Mouse (Mus musculus) CH12.LX (cell line): Measurements from ENCODE around the gene Nrxn3. TPM values are rescaled to one million over a fixed set of nuclear protein-coding genes. Genes with fewer than 3 reads are reported as not detected.

Experiments
- DNase-seq: peaks from one replicate; pipeline ENCODE4 v3.0.0-alpha.2; 2013; ENCODE audit errors: extremely low read depth
- H3K27ac ChIP-seq: 2 replicates; pipeline ENCODE4 v1.5.1; 2012; ENCODE audit warnings: low read depth, mild to moderate bottlenecking, control low read depth, moderate library complexity; ENCODE audit not compliant: insufficient read depth
- H3K27me3 ChIP-seq: replicated peaks from 2 replicates; pipeline ENCODE3; 2012; ENCODE audit warnings: inconsistent platforms
- H3K36me3 ChIP-seq, 2 experiments: replicated peaks in 1 of 2; 2 replicates each; pipeline versions ENCODE3 to v1.6.1; 2012; ENCODE audit warnings: inconsistent platforms in 1 of 2, low read length in 1 of 2, mild to moderate bottlenecking in 1 of 2, mixed read lengths in 1 of 2, moderate library complexity in 1 of 2; ENCODE audit not compliant: control insufficient read depth in 1 of 2, insufficient read depth in 1 of 2
- H3K4me1 ChIP-seq, 2 experiments: 2 replicates each; pipeline ENCODE4 v1.6.1; 2012; ENCODE audit warnings: inconsistent platforms in 1 of 2, moderate library complexity in 1 of 2; ENCODE audit not compliant: insufficient read depth in 2 of 2, control insufficient read depth in 1 of 2
- H3K4me2 ChIP-seq: 2 replicates; pipeline ENCODE4 v1.6.1; 2012; ENCODE audit warnings: low read depth, mild to moderate bottlenecking, control low read depth; ENCODE audit not compliant: poor library complexity, insufficient read depth, severe bottlenecking
- H3K4me3 ChIP-seq, 3 experiments: fragments of 150-350 bp in 1 of 3; sonication (generic) in 1 of 3; replicated peaks in 1 of 3; 2 replicates each; pipeline versions ENCODE3 to v1.5.1; 2011 to 2012; ENCODE audit warnings: low read depth in 2 of 3, low read length in 2 of 3, mild to moderate bottlenecking in 2 of 3, moderate library complexity in 2 of 3, control low read depth in 1 of 3, improper control_type of control experiment in 1 of 3, inconsistent platforms in 1 of 3, mixed read lengths in 1 of 3; ENCODE audit not compliant: poor library complexity in 1 of 3
- H3K79me2 ChIP-seq: replicated peaks from 2 replicates; pipeline ENCODE4 v1.6.1; 2012; ENCODE audit warnings: mild to moderate bottlenecking, moderate library complexity; ENCODE audit not compliant: control insufficient read depth, poor library complexity, insufficient read depth, severe bottlenecking; ENCODE audit errors: extremely low read depth
- H3K9ac ChIP-seq: 2 replicates; pipeline ENCODE4 v1.6.1; 2012; ENCODE audit warnings: low read depth, mild to moderate bottlenecking, control low read depth, moderate library complexity; ENCODE audit not compliant: insufficient read depth
- H3K9me3 ChIP-seq: replicated peaks from 2 replicates; pipeline ENCODE3; 2012; ENCODE audit warnings: low read length, inconsistent platforms, mixed read lengths
- CHD2 ChIP-seq: IDR thresholded peaks from 2 replicates; pipeline ENCODE4 v1.6.1; 2011; ENCODE audit warnings: low read length, improper control_type of control experiment
- ELF1 ChIP-seq: IDR thresholded peaks from 2 replicates; pipeline ENCODE4 v1.6.1; 2014; ENCODE audit warnings: low read depth, mild to moderate bottlenecking, inconsistent platforms, low read length, improper control_type of control experiment
- EP300 ChIP-seq: IDR thresholded peaks from 2 replicates; pipeline ENCODE4 v1.6.1; 2011; ENCODE audit warnings: low read length, improper control_type of control experiment
- JUN ChIP-seq: IDR thresholded peaks from 2 replicates; pipeline ENCODE4 v1.6.1; 2011; ENCODE audit warnings: low read depth, mild to moderate bottlenecking, low read length, improper control_type of control experiment, moderate library complexity; ENCODE audit not compliant: insufficient read depth
- KAT2A ChIP-seq: IDR thresholded peaks from 2 replicates; pipeline ENCODE4 v1.6.1; 2012; ENCODE audit warnings: low read length, improper control_type of control experiment, inconsistent platforms; ENCODE audit not compliant: insufficient replicate concordance
- MAFK ChIP-seq: IDR thresholded peaks from 2 replicates; pipeline ENCODE4 v1.6.1; 2011; ENCODE audit warnings: low read length, improper control_type of control experiment; ENCODE audit not compliant: insufficient replicate concordance
- MAX ChIP-seq: IDR thresholded peaks from 2 replicates; pipeline ENCODE4 v1.6.1; 2011; ENCODE audit warnings: low read length, improper control_type of control experiment
- MYC ChIP-seq: IDR thresholded peaks from 2 replicates; pipeline ENCODE4 v1.6.1; 2011; ENCODE audit warnings: low read depth, mild to moderate bottlenecking, improper control_type of control experiment, low read length
- NRF1 ChIP-seq: IDR thresholded peaks from 2 replicates; pipeline ENCODE4 v1.6.1; 2014; ENCODE audit warnings: low read depth, mild to moderate bottlenecking, inconsistent platforms, low read length, improper control_type of control experiment, moderate library complexity
- PAX5 ChIP-seq: IDR thresholded peaks from 2 replicates; pipeline ENCODE4 v1.6.1; 2012; ENCODE audit warnings: low read length, inconsistent platforms, mixed read lengths
- POLR2AphosphoS2 ChIP-seq: IDR thresholded peaks from 2 replicates; pipeline ENCODE4 v1.6.1; 2011; ENCODE audit warnings: low read depth, low read length, improper control_type of control experiment
- SIN3A ChIP-seq: IDR thresholded peaks from 2 replicates; pipeline ENCODE4 v1.6.1; 2012; ENCODE audit warnings: low read length, improper control_type of control experiment, inconsistent platforms
- TBP ChIP-seq: conservative IDR thresholded peaks from 2 replicates; pipeline ENCODE4 v1.6.1; 2011; ENCODE audit warnings: low read depth, low read length, improper control_type of control experiment
- UBTF ChIP-seq: IDR thresholded peaks from 2 replicates; pipeline ENCODE4 v1.6.1; 2012; ENCODE audit warnings: low read depth, mild to moderate bottlenecking, inconsistent platforms, low read length, improper control_type of control experiment, moderate library complexity
- ZMIZ1 ChIP-seq: IDR thresholded peaks from 2 replicates; pipeline ENCODE4 v1.6.1; 2012; ENCODE audit warnings: low read depth, mild to moderate bottlenecking, inconsistent platforms, low read length, improper control_type of control experiment
- dilution Hi-C: fragments of 300-500 bp; cut with MboI; formaldehyde crosslinking; loops from 2 replicates; pipeline ENCODE4 v1.14.3; 2020; ENCODE audit warnings: low sequenced_read_pairs; ENCODE audit not compliant: extremely low pct_unique_long_range_greater_than_20kb, extremely low pct_ligation_motif_present
- in situ Hi-C: fragments of 300-500 bp; cut with MboI; formaldehyde crosslinking; loops from 3 replicates; pipeline ENCODE4 v1.14.3; 2019; ENCODE audit warnings: low sequenced_read_pairs, low pct_ligation_motif_present, low pct_unique_long_range_greater_than_20kb, mixed read lengths
- polyA plus RNA-seq: library from polyadenylated mRNA; unstranded; fragments of >175 nt; gene quantifications from 2 replicates; pipeline ENCODE4 v1.2.1, GENCODE M21; 2012; ENCODE audit warnings: low read depth; ENCODE audit not compliant: insufficient read length
- total RNA-seq, 2 experiments: library from RNA; depleted of rRNA; stranded (reverse); fragments of 300-350 nt in 1 of 2; fragments of >200 nt in 1 of 2; gene quantifications; 2 replicates each; pipeline ENCODE4 v1.2.3; 2012 to 2014

Gene Nrxn3
- total and polyA plus RNA-seq, 3 experiments, result 0.04 to 0.17 (median 0.09) TPM

GRCm38 (mm10) chr12:89848116-89848515 is 1125.4 kb downstream of the Nrxn3 start:
- Histone ChIP-seq H3K36me3 (no peaks in the 10 kb centered on the region), H3K4me3 (no peak overlapping the region), H3K27me3 (no peaks in the 10 kb centered on the region), H3K4me1 (peaks cover 0 to 12% of the 10 kb centered on the region in 2 experiments; a peak in 2 of 4 replicates), H3K27ac (no peak overlapping the region), H3K9ac (no peak overlapping the region), H3K4me2 (no peak overlapping the region), H3K9me3 (no peaks in the 10 kb centered on the region), H3K79me2 (no peaks in the 10 kb centered on the region)
- in situ Hi-C loops (no loop called here), dilution Hi-C loops (no loop called here)
- TF ChIP-seq MAFK (no peak), POLR2AphosphoS2 (no peak), MAX (no peak), UBTF (no peak), JUN (no peak), NRF1 (no peak), EP300 (no peak), ZMIZ1 (no peak), MYC (no peak)
- DNase-seq, result no peak

- no peak for TF ChIP-seq PAX5
- no peak for TF ChIP-seq KAT2A
- no peak for TF ChIP-seq ZMIZ1
- no peak for TF ChIP-seq SIN3A
- no peak for TF ChIP-seq TBP
- no peak for TF ChIP-seq NRF1
- TF ChIP-seq POLR2AphosphoS2, result no peak
- TF ChIP-seq, all 38 proteins: peak for 0
Observed at GRCm38 (mm10) chr12:89854355-89854754, 1131.7 kb downstream of the Nrxn3 start.

GRCm38 (mm10) chr12:89867124-89867523 is 1144.4 kb downstream of the Nrxn3 start:
- Histone ChIP-seq H3K27ac (no peak overlapping the region), H3K4me3 (no peak overlapping the region), H3K27me3 (no peaks in the 10 kb centered on the region), H3K79me2 (no peaks in the 10 kb centered on the region), H3K36me3 (no peaks in the 10 kb centered on the region), H3K9ac (no peak overlapping the region), H3K4me1 (peaks cover 0 to 3% of the 10 kb centered on the region in 2 experiments; a peak in 1 of 4 replicates), H3K4me2 (no peak overlapping the region)
- no peak for DNase-seq
- in situ Hi-C loops, result no loop called here
- dilution Hi-C loops, result no loop called here
- no peak for TF ChIP-seq JUN
- no peak for TF ChIP-seq ELF1
- no peak for TF ChIP-seq MAFK
- TF ChIP-seq CHD2, result no peak
- TF ChIP-seq UBTF, result no peak
- TF ChIP-seq, all 38 proteins: peak for 0
- no peaks in the 10 kb centered on the region for H3K9me3 ChIP-seq

More at GRCm38 (mm10) chr12:89854355-89854754, 1131.7 kb downstream of the Nrxn3 start:
- no peaks in the 10 kb centered on the region for H3K79me2 ChIP-seq
- H3K27ac ChIP-seq, result no peak overlapping the region
- H3K4me1 ChIP-seq, result no peaks in the 10 kb centered on the region
- no peak overlapping the region for H3K4me3 ChIP-seq
- no peak for DNase-seq
- no peak overlapping the region for H3K4me2 ChIP-seq
- no peak overlapping the region for H3K9ac ChIP-seq
- dilution Hi-C loops (no loop called here), in situ Hi-C loops (no loop called here)
- H3K27me3 ChIP-seq, result no peaks in the 10 kb centered on the region
- H3K9me3 ChIP-seq, result no peaks in the 10 kb centered on the region
- H3K36me3 ChIP-seq, result no peaks in the 10 kb centered on the region
